Mouse (Mus musculus) neutrophil, adult 5-6 weeks (primary cell): ENCODE measurements around the gene Gm45618. TPM values are rescaled to one million over a fixed set of nuclear protein-coding genes. Genes with fewer than 3 reads are reported as not detected.

ENCODE experiments used
- ATAC-seq: fragments of 151-379, 151-347 bp; 2 replicates; pipeline ENCODE4 v1.8.0; 2017; ENCODE audit warnings: mild to moderate bottlenecking, moderate TSS enrichment; ENCODE audit not compliant: insufficient number of reproducible peaks, poor library complexity, low FRiP score, severe bottlenecking; ENCODE audit errors: extremely low read depth
- total RNA-seq: library from RNA; stranded (forward); fragments of 200-1000 nt; gene quantifications from 2 replicates; pipeline ENCODE4 v1.2.3, GENCODE M21; 2017

Gm45618 gene
- total RNA-seq, 1 experiment from 2014 or later = not detected

DNA sequence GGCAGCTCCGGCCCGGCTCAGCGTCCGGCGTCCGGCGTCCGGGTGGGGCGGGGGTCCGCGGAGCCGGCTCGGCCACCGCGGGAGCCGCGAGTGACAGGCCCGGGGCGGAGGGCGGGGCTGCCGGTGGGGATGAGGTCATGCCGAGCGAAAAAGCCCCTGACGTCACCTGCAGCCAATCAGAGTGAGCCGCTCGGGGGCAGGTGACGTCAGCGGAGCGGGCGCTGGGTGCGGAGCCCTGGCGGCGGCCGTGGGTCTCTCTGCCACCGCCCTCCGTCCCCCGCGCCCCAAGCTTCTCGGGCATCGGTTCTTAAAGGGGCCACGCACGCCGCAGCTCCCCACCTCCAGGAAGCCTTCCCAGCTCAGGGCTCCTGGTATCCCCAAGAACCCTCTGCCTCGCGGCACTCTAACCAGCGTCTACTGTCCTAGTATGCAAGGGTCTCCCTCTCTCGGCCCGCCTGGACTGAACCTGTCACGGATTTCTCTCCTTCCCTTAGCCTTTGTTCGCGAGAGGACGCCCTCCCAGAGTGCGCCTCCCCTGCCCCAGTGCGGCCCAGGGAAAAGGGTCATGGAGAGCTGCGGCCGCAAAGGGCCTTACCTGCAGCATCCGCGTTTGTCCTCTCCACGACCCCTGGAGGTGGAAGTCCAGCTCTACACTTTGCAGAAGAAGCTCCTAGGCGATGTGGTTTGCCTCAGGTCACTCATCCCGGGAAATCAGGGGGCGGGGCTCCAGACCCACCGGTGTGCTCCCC, 25.2 kb downstream of the Gm45618 start, which contains the start of gene Dusp8:
Gene Dusp8, minus strand, starts transcription at position 661 of the 749 bp plus-strand sequence.
- ATAC-seq = peak; percentile 55

- no peak for ATAC-seq
Measured at GRCm38 (mm10) chr7:142094301-142095143, 26.0 kb downstream of the Gm45618 start.

DNA sequence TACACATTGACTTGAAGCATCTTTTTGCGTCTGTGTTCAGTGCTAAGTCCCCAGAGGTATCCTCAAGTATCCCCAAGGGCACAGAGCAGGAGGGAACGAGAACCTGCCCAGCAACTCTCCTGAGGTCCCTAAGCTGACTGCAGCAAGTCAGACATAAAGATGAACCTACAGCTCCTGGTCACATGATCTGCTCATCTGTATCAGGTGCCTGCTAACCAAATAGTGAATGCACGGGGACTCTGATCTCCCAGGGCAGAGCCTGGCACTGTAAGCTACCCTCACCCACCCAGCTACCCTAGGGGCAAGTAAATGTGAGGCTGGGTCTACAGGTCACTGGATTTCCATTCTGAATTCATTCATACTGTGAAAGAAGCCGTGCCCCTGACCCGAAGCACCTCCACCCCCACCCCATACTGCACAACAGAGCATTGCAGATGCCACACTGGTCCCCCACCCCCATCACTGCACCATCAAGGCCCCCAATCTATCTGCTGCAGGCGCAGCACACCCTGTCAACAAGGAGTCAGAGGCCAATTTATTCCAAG, 26.8 kb downstream of the Gm45618 start:
- no peak for ATAC-seq

- ATAC-seq = no peak
Measured at GRCm38 (mm10) chr7:142092991-142093390, 27.5 kb downstream of the Gm45618 start.

DNA sequence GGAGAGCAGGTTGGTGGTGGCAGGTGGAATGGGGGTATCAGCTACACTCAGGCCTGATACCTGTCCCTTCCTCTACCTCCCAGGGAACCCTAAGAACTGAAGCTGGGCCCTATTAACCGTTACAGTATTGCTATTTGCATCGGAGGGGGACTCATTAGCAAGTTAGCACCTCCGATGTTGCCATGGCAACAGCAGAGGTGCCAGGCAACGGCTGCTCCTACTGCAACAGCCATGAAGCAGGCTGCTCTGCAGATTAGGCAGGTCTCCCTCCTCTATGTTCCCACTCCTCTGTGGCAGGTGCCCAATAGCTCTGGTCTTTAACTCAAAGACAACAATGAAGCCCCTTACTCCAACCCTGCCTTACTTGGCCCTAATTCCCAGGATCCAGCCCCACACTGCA, 28.7 kb downstream of the Gm45618 start:
- no peak for ATAC-seq

DNA sequence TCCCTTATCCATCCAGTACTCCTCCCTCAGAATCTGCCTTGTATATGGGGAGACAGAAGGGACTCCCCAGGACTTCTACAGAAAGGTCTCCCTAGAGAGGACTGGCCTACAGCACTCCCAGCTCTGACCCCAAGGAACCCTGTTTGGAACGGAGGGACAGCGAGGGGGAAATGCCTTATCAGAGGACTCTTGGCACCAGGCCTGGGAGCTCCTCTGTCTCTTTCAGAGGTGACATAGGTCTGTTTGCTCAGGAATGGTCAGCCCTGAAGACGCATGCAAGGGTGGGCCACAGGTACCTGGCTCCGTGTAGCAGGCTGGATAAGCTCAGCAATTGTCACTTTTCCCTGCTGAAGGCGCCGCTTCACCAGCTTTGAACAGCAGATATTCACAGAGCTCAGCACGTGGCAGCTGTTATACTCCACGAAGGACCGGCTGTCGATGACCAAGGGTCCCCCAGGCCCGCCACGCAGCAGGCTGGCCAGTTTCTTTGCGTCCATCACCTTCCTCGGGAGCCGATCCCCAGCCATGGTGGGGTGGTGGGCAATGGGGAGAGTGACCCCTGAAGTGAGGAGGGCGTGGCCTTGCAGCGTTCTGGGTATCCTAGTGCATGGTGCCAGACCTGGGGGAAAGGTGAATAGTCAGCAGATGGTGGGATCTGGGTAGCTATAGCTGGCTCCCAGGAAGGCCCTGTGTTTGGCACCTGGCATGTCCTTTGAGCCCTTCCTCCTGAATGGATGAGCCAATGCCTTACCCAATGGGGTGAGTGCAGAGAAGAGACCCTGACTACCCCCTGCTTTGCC, 30.7 kb downstream of the Gm45618 start:
- ATAC-seq = no peak

GRCm38 (mm10) chr7:142088886-142089285, 31.6 kb downstream of the Gm45618 start:
- no peak for ATAC-seq

- no peak for ATAC-seq
Measured at GRCm38 (mm10) chr7:142087069-142087652, 33.4 kb downstream of the Gm45618 start.

GRCm38 (mm10) chr7:142086159-142086905, 34.2 kb downstream of the Gm45618 start:
- ATAC-seq = no peak

GRCm38 (mm10) chr7:142084820-142085219, 35.7 kb downstream of the Gm45618 start:
- no peak for ATAC-seq

GRCm38 (mm10) chr7:142084395-142084794, 36.1 kb downstream of the Gm45618 start:
- ATAC-seq = no peak

DNA sequence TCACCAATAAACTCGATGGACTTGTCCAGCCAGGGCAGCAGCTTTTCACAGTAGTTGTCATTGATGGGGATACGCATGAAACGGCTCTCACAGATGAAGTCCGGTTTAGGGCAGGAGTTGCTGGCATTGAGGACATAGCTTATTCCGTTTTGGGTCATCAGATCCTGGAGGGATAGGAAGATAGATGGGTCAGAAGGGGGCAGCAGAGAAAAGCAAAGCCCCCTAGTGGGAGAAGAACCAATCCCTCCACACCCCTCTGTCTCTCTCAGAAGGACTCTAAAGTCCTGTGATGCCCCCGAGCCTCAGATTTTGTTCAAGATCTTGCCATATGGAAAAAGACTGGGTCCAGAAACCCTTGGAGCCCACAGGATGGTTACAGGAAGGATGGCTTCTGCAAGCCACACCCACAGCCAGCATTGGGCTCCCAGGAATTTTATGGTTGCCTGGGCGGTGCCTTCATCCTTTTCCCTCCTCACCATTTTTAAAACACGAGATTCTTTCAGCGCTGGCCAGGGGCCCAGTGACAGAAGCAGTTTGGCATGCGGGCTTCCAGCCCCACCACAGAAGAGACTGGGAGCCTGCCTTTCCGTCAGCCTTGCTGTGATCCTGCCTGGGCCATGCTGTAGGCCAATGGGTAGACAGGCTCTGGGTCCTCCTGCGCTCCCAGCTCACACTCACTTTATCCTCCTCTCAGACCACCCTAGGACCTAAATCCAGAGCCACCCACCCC, 36.8 kb downstream of the Gm45618 start:
- no peak for ATAC-seq

DNA sequence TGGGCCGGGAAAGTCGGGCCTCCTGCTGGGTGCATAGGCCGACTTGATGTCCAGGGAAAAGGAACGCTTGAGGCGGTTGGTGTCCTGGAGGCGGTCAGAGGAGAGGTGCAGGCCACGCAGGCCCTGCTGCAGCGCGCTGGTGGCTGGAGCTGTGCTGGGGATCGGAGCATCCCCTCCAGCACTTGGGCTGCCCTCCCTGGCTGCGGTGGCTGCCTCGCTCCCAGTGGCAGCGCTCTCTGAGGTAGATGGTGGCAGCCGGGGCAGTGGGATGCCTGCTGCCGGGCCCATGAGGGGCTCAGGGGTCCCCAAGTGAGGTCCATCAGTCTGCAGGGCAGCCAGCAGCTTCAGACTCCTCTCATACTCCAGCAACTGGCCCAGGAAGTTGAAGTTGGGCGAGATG, 37.9 kb downstream of the Gm45618 start:
- ATAC-seq = no peak

- no peak for ATAC-seq
Measured at GRCm38 (mm10) chr7:142082179-142082578, 38.4 kb downstream of the Gm45618 start.

DNA sequence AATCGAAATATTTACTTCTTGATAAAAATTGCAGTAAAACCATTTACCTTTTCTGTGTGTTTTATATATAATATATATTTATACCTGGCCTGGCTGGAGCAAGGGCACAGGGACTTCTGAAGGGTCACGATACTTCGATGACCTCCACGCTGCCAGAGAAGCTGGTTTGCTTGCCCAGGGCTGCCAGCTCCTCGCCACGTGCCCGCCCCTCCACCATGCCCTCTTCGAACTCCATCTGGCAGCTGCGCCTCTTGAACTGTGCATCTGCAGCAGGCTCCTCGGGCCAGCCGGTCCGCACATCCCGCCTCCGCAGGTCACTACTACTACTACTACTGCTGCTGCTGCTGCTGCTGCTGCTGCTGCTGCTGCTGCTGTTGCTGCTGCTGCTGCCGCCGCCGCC, 38.8 kb downstream of the Gm45618 start:
- ATAC-seq = no peak

DNA sequence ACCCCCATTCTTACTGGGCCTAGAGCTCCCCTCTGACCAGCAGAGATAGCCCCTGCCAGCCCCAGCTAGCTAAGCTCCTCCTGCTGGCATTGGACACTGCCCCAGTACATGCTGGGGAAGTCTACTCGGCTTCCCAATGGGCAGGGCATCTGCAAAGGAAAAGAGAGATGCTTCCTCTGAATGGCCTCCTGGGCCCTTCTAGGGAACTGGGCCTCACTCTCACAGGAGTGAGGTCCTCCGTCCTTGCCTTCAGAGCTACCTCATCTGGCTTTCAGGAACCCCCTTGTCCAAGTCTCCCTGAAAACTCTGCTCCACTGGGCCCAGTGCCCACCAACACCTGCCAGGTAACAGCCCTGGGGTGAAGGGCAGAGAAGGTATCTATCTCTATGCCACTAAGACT, 39.7 kb downstream of the Gm45618 start:
- ATAC-seq = no peak

DNA sequence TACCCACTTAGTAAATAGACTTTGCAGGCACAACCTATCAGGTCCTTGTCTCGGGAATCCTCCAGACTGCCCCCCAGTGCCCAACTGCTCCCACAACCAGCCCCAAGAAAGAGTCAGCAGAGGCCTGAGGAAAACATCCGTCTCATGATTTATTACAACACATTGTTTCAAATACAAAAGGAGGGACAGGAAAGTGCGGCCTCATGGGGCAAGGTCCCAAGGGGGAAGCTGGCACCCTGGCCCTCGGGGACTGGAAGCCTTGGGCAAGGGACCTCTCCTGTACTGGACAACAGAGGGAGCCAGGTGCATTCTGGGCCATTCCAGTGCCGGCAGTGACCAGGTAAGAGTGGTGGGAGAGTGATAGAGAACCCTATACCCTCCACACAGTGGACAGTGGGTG, 41.2 kb downstream of the Gm45618 start:
- ATAC-seq = no peak
